Mouse (Mus musculus) kidney, embryonic 14.5 days (tissue): Measurements from ENCODE around the gene Cass4. TPM values are rescaled to one million over a fixed set of nuclear protein-coding genes. Genes with fewer than 3 reads are reported as not detected.

Experiments
- ATAC-seq: fragments of 200-750 bp; cut with Nextera tagmentation; 2 replicates; pipeline ENCODE4 v1.8.0; 2017; ENCODE audit warnings: moderate number of reproducible peaks, mild to moderate bottlenecking, moderate TSS enrichment, moderate library complexity; ENCODE audit not compliant: low FRiP score, low TSS enrichment
- H3K27ac ChIP-seq: fragments of 300-500 bp; sonication (generic); 2 replicates; pipeline ENCODE4 v1.5.1; 2014; ENCODE audit warnings: low read depth, mild to moderate bottlenecking, low read length, moderate library complexity, mixed read lengths
- H3K27me3 ChIP-seq: fragments of 300-500 bp; sonication (generic); 2 replicates; pipeline ENCODE4 v1.6.1; 2014; ENCODE audit warnings: mild to moderate bottlenecking, low read length; ENCODE audit not compliant: control insufficient read depth, insufficient read depth
- H3K36me3 ChIP-seq: fragments of 300-500 bp; sonication (generic); 2 replicates; pipeline ENCODE4 v1.6.1; 2014; ENCODE audit warnings: low read length, mixed read lengths; ENCODE audit not compliant: control insufficient read depth, insufficient read depth
- H3K4me1 ChIP-seq: fragments of 300-500 bp; sonication (generic); 2 replicates; pipeline ENCODE4 v1.6.1; 2014; ENCODE audit warnings: low read length, mixed read lengths; ENCODE audit not compliant: control insufficient read depth, insufficient read depth
- H3K4me2 ChIP-seq: fragments of 300-500 bp; sonication (generic); replicated peaks from 2 replicates; pipeline ENCODE4 v1.6.1; 2014; ENCODE audit warnings: low read depth, mild to moderate bottlenecking, low read length
- H3K4me3 ChIP-seq: fragments of 300-500 bp; sonication (generic); 2 replicates; pipeline ENCODE4 v1.5.1; 2014; ENCODE audit warnings: mild to moderate bottlenecking, low read length
- H3K9ac ChIP-seq: fragments of 300-500 bp; sonication (generic); 2 replicates; pipeline ENCODE4 v1.6.1; 2014; ENCODE audit warnings: low read depth, mild to moderate bottlenecking, low read length, moderate library complexity
- H3K9me3 ChIP-seq: fragments of 300-500 bp; sonication (generic); 2 replicates; pipeline ENCODE4 v1.6.1; 2016; ENCODE audit warnings: low read length; ENCODE audit not compliant: control insufficient read depth
- WGBS: fragments of 180-500 bp; shearing (Covaris S2); extraction: QIAGEN DNeasy Blood & Tissue Kit; methylation state at CpG from one replicate; pipeline ENCODE4 v1.1.7; 2014; 5-methylcytosine and 5-hydroxymethylcytosine counted together
- polyA plus RNA-seq: library from polyadenylated mRNA; unstranded; fragments of >200 nt; fragmentation: Nextera tagmentation; extraction: Ambion mirVana; gene quantifications from 2 replicates; pipeline ENCODE4 v1.2.1, GENCODE M21; 2014

Gene Cass4
- polyA plus RNA-seq, 1 experiment from 2014 or later, result 0.19 TPM

DNA sequence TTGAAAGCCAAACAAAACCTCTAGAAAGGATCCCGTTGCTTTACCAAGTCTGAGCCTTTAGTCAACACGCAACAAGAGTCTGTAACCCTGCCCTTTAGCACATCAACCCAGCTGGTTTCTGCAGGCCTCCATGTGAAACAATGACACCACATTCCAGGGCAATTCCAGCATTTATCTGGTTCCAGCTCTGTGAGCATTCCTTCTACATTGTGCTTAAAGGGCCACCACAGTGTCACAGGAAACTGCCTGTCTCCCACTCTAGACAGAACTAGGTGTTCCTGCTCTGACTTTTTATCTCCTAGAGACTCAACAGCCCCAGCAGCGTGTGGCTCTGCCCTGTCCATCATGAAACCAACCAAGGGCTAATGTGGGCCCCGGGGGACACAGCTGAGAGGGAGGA is 19.7 kb downstream of the Cass4 start:
- H3K4me1 ChIP-seq, result peaks cover 15% of the 10 kb centered on the region
- no peaks in the 10 kb centered on the region for H3K36me3 ChIP-seq
- H3K4me2 ChIP-seq, result no peak overlapping the region
- H3K9me3 ChIP-seq, result no peaks in the 10 kb centered on the region
- peak overlapping the region; percentile 62; the same call in 1 of the 2 replicates for H3K27ac ChIP-seq
- H3K27me3 ChIP-seq, result no peaks in the 10 kb centered on the region
- 12% methylated on average over 4 of the region's 4 CpGs for WGBS
- ATAC-seq, result peak; percentile 78
- no peak overlapping the region for H3K9ac ChIP-seq
- no peak overlapping the region for H3K4me3 ChIP-seq

DNA sequence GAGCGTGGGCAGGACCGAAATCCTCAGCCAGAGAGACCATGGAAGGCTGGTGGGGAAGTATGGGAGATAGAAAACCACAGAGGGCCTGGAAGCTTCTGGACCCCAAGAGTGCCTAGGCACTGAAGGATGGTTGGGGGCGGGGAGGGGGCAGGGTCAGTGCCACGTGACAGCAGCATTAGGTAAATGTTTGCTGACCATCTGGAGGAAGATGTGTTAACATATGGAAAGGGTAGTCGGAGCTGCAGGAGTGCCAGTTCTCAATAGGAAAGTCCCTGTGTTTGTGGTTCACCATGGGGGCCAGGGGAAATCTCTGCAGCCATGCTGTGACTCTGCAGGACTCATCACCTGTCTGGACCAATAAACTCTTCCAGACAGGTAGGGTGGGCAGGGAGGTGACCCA is 20.3 kb downstream of the Cass4 start:
- Histone ChIP-seq H3K27ac (no peak overlapping the region; the same call in 1 of the 2 replicates), H3K27me3 (no peaks in the 10 kb centered on the region), H3K36me3 (no peaks in the 10 kb centered on the region), H3K9ac (no peak overlapping the region), H3K4me1 (peaks cover 15% of the 10 kb centered on the region), H3K4me2 (no peak overlapping the region), H3K4me3 (no peak overlapping the region), H3K9me3 (no peaks in the 10 kb centered on the region)
- 61% methylated on average over 5 of the region's 5 CpGs for WGBS
- ATAC-seq, result no peak

GRCm38 (mm10) chr2:172416218-172416617 is 22.6 kb downstream of the Cass4 start:
- H3K27me3 ChIP-seq, result no peaks in the 10 kb centered on the region
- H3K4me2 ChIP-seq, result no peak overlapping the region
- WGBS, result 63% methylated on average over 12 of the region's 12 CpGs
- ATAC-seq, result no peak
- no peaks in the 10 kb centered on the region for H3K36me3 ChIP-seq
- peaks cover 15% of the 10 kb centered on the region for H3K4me1 ChIP-seq
- H3K9ac ChIP-seq, result no peak overlapping the region
- no peaks in the 10 kb centered on the region for H3K9me3 ChIP-seq
- H3K4me3 ChIP-seq, result no peak overlapping the region
- no peak overlapping the region for H3K27ac ChIP-seq

- no peak overlapping the region for H3K27ac ChIP-seq
- no peaks in the 10 kb centered on the region for H3K9me3 ChIP-seq
- WGBS, result 85% methylated on average over 5 of the region's 5 CpGs
- H3K27me3 ChIP-seq, result no peaks in the 10 kb centered on the region
- no peak overlapping the region for H3K4me2 ChIP-seq
- H3K9ac ChIP-seq, result no peak overlapping the region
- peaks cover 15% of the 10 kb centered on the region for H3K4me1 ChIP-seq
- no peaks in the 10 kb centered on the region for H3K36me3 ChIP-seq
- ATAC-seq, result no peak
- no peak overlapping the region for H3K4me3 ChIP-seq
Measured at GRCm38 (mm10) chr2:172416876-172417275, 23.3 kb downstream of the Cass4 start.

DNA sequence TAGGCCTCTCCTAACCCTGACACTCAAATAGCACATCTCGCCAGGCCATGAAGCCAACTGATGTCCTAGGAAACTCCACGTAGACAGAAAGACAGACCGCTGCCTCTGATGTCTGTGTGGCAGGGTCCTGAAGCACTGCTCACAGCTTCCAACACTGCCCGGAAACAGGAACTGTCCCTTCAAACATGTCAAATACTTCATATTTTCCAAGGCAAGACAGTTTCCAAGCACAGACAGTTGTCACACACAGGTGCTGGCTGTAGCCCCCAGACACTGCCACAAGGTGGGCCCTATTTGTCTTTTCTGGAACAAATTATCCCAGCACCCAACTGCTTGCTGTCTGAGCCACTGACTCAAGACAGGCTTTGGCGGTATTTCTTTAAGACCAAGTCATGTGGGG is 24.6 kb downstream of the Cass4 start:
- WGBS, result 90% methylated on average over 5 of the region's 5 CpGs
- Histone ChIP-seq H3K9me3 (no peaks in the 10 kb centered on the region), H3K9ac (no peak overlapping the region), H3K4me1 (peaks cover 7% of the 10 kb centered on the region), H3K27me3 (no peaks in the 10 kb centered on the region), H3K36me3 (no peaks in the 10 kb centered on the region), H3K27ac (no peak overlapping the region), H3K4me2 (no peak overlapping the region), H3K4me3 (no peak overlapping the region)
- ATAC-seq, result no peak

- Histone ChIP-seq H3K36me3 (no peaks in the 10 kb centered on the region), H3K27ac (no peak overlapping the region), H3K9me3 (no peaks in the 10 kb centered on the region), H3K27me3 (no peaks in the 10 kb centered on the region), H3K9ac (no peak overlapping the region), H3K4me3 (no peak overlapping the region), H3K4me2 (no peak overlapping the region), H3K4me1 (no peaks in the 10 kb centered on the region)
- ATAC-seq, result peak; percentile 49; the same call in 1 of the 2 replicates
- WGBS, result 63% methylated on average over 1 of the region's 1 CpGs
Measured at GRCm38 (mm10) chr2:172430609-172431008, 37.0 kb downstream of the Cass4 start.

GRCm38 (mm10) chr2:172433746-172434145 is 40.2 kb downstream of the Cass4 start:
- Histone ChIP-seq H3K4me1 (no peaks in the 10 kb centered on the region), H3K4me3 (no peak overlapping the region), H3K9ac (no peak overlapping the region), H3K9me3 (no peaks in the 10 kb centered on the region), H3K36me3 (no peaks in the 10 kb centered on the region), H3K4me2 (no peak overlapping the region), H3K27me3 (no peaks in the 10 kb centered on the region), H3K27ac (no peak overlapping the region)
- ATAC-seq, result no peak
- WGBS, result 47% methylated on average over 5 of the region's 5 CpGs

DNA sequence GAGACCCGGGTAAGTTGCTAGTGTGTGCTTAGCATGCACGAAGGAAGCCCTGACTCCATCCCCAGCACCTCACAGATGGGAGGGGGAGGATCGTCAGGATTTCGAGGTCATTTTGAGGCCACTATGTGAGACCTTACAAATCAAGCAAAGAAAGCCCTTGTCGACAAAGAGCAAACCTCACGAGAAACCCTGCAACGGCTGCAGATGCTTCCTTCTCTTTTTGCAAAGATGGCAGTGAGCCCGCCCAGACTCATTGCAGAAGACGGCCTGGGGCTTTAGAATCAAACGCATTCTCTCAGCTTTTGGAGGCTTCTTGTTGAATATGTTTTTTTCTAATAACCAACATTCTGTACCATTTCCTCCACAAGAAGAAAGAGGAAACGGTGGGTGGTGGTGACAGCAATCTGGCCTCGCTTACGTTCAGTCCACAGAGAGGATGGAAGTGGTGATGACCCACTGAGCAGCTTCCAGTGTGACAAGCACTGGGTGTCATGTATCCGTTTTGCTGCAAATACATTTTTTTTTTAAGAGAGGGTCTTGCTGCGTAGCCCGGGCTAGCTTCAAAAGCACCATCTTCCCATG is 43.9 kb downstream of the Cass4 start:
- no peaks in the 10 kb centered on the region for H3K9me3 ChIP-seq
- no peaks in the 10 kb centered on the region for H3K36me3 ChIP-seq
- no peak overlapping the region for H3K4me2 ChIP-seq
- H3K9ac ChIP-seq, result no peak overlapping the region
- no peak overlapping the region for H3K4me3 ChIP-seq
- WGBS, result 70% methylated on average over 16 of the region's 16 CpGs
- no peak for ATAC-seq
- H3K27me3 ChIP-seq, result no peaks in the 10 kb centered on the region
- no peak overlapping the region for H3K27ac ChIP-seq
- H3K4me1 ChIP-seq, result peaks cover 14% of the 10 kb centered on the region; the same call in 1 of the 2 replicates

- Histone ChIP-seq H3K9me3 (no peaks in the 10 kb centered on the region), H3K27ac (no peak within 1 kb of the TSS), H3K9ac (peak within 1 kb of the TSS; percentile 67), H3K4me3 (peak within 1 kb of the TSS; percentile 77), H3K4me1 (peaks cover 14% of the 10 kb centered on the region; the same call in 1 of the 2 replicates), H3K27me3 (no peaks in the 10 kb centered on the region), H3K36me3 (no peaks in the 10 kb centered on the region; the same call in 1 of the 2 replicates), H3K4me2 (peak within 1 kb of the TSS; percentile 71)
- 2% methylated on average over 35 of the region's 35 CpGs for WGBS
- ATAC-seq, result peak; percentile 98
Measured at GRCm38 (mm10) chr2:172439843-172440639, 46.4 kb downstream of the Cass4 start, which contains the start of gene Rtf2. TSS of gene Rtf2 (plus strand) at chr2:172440556.
